Mouse (Mus musculus) monocyte, adult 5-6 weeks (primary cell): ENCODE measurements around the gene Sertm1. TPM values are rescaled to one million over a fixed set of nuclear protein-coding genes. Genes with fewer than 3 reads are reported as not detected.

ENCODE experiments used
- ATAC-seq: fragments of 153-309, 156-312 bp; replicated peaks from 2 replicates; pipeline ENCODE4 v1.8.0; 2017; ENCODE audit warnings: mild to moderate bottlenecking; ENCODE audit not compliant: low TSS enrichment, insufficient number of reproducible peaks, severe bottlenecking, poor library complexity, low FRiP score
- total RNA-seq: library from RNA; stranded (forward); fragments of 200-1000, 200-491, 200-594 nt; gene quantifications from 3 replicates; pipeline ENCODE4 v1.2.3, GENCODE M21; 2017

Sertm1 gene
- not detected in 3 replicates for total RNA-seq

- ATAC-seq: no peak
Observed at GRCm38 (mm10) chr3:54915643-54916071, at the start of gene Sertm1. TSS of gene Sertm1 (minus strand) at chr3:54915887.

- no peak for ATAC-seq
Observed at GRCm38 (mm10) chr3:54964948-54965506, 49.3 kb upstream of the Sertm1 start.

DNA sequence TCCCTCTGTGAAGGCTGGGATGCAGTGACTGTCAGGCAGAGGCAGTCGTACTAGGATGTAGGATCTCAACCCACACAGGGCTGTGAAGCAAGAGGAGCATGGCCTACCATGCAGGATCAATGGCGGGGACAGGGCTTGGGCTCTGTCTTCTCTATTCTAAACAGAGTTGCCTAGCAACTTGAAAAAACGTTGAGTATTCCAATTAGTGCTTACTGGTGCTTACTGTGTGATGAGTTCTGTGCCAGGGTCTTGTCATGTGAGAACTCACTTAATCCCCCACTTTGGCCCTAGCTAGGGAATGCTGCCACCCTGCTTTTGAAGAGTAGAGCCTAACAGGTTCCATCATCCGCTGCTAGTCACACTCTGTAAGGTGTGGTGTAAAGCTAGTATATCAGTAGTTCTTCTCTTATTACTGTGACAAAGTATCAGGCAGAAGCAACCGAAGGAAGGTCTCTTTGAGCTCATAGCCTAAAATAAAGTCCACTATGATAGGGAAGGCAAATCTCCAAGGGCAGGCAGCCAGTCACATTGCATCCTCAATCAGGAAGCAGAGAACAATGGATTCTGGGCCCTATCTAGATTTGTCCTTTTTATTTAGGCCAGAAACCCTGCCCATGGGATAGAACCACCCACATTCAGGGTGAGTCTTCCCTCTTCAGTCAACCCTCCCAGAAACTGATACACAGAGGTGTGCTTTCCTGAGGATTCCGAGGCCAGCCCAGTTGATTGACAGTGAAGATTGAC is 27.6 kb upstream of the Sertm1 start:
- no peak for ATAC-seq

DNA sequence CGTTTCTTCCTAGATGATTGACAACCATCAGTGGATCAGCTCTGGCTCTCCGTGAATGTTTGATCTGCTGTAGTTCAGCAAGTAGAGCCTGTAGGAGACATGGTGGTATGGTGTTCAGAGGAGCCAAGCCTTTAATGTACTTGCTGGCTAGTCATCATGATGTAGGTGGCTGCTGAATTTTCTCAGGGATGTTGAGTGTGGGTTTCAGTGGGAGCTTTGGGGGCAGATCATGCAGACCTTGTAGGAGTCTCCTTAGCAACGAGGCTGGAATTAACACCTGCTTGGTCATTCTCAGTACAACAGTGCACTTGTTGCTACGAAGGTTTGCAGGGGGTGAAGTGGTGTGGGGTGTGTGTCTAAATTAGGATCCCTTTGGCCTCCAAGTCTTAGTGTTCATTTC is 18.8 kb upstream of the Sertm1 start:
- no peak for ATAC-seq

DNA sequence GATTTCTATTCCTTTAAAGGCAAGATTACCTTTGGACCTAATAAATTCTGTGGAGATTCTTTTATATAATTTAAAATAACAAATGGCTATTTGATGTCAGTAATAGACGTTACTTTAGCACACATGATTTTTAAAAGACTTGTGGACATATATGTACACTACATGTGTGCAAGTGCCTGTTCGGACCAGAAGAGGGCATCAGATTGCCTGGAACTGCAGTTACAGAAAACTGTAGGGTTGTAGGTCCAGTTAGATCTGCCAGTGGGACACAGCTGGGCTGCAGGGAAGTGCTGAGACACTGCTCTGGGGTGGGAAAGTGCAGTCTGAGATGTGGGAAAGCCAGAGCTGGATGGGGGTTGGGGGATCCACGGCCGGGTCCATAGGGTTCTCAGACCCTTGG is 16.9 kb upstream of the Sertm1 start:
- no peak for ATAC-seq

GRCm38 (mm10) chr3:54920425-54920824 is 4.7 kb upstream of the Sertm1 start:
- no peak for ATAC-seq

DNA sequence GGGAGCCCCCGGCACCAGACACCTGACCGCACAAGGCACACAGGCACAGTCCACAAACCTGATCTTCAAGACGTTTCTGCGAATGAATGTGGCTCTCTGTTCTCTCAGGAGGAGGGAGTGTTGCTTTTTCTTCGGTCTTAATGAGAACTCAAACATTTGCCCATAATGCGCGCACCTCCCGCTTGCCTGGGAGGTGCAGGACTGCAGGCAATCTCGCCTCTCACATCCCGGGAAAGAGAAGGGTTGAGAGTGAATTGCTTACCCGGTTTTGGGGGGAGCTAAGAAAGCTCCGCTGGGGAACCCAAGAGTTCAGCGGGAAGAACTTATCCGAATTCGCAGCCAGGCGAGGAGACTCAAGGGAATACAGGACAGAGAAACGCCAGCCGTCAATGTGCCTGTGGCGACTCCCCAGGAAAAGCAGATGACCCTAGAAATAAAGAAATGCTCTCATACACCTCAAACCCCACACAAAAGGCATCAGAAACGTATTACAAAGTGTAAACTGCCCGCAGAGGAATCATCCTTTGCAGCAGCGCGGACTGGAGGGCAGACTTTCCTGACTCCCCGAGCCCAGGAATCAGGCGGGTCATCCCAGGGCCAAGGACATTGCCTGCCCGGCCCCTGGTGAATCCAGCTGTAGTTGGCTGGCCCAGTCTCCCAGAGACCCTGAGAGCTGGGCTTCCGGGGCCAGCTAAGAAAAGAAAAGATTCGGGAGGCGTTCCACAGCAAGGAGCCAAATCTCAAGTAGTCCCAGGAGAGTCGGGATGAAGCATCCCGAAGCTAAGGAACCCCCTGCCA is 643 bp downstream of the Sertm1 start:
- no peak for ATAC-seq

DNA sequence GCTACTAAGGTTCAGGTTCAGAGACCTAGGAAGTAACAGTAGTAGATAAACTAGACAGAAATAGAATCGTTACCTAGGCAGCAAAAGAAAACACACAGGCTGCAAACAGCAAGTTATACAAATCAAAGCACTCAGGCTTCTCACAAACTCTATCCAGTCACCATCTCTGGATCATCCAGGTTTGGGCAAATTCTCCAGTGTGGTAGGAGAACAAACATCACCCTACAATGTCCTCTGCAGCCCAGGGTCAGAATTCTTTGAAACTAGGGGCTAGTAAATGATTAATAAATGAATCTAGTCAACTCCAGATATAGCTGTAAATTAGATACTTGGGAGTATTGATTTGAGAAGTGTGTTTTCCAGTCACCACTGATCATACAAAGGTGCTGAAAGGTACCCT is 6.8 kb downstream of the Sertm1 start:
- no peak for ATAC-seq

GRCm38 (mm10) chr3:54897974-54898373 is 17.7 kb downstream of the Sertm1 start:
- no peak for ATAC-seq

GRCm38 (mm10) chr3:54894891-54895290 is 20.8 kb downstream of the Sertm1 start:
- ATAC-seq: no peak

DNA sequence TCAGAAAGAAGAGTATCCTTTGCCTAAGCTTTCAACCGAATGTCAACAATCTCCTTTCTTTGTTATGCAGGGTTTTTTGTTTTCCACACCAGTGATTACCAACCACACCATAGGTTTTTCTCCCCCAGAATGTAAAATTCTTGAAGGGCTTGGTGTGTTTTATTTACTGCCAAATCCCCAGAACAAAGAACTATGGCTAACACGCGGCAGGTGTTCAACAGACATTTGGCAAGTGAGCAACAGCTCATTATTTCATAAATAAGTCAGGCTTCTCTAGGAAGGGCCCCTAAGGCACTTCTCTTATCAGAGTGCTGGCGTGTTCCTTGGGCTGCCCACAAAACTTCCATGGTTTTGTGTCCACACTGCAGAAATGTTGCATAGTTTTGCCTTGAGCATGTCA is 23.5 kb downstream of the Sertm1 start:
- no peak for ATAC-seq

DNA sequence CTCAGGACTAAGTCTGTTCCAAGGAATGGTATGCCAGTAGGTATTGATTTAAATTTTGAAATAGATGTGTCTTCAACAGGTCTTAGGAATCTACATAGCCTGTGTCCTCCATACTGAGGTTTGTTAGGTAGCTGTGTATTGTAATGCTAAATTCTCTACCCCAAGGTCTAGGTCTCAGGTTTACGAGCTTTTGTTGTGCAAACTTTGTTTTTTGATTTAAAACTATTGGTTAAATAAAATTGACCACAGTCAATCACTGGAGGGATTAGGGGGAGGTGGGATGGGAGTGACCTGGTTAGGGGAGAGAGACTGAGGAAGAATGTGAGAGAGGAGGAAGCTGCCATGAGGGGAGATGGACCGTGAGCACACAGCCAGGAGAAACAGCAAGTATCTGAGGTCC is 29.2 kb downstream of the Sertm1 start:
- no peak for ATAC-seq

Other genes with a start within 250 kb of the Sertm1 start
- gene Supt20, start 223.1 kb downstream of the Sertm1 start, total RNA-seq: 47.4 to 88.0 TPM (median 61.8 TPM) in 3 replicates
- gene Gm21958, start 201.5 kb downstream of the Sertm1 start, total RNA-seq: not detected in 3 replicates
- 85.4 to 124 TPM (median 90.1 TPM) in 3 replicates for gene Exosc8, start 180.5 kb downstream of the Sertm1 start, total RNA-seq
- 45.9 to 54.5 TPM (median 53.9 TPM) in 3 replicates for gene Alg5, start 180.3 kb downstream of the Sertm1 start, total RNA-seq
- gene Smad9, start 160.3 kb downstream of the Sertm1 start, total RNA-seq: not detected in 3 replicates
- gene Rfxap, start 108.1 kb downstream of the Sertm1 start, total RNA-seq: 54.6 to 74.4 TPM (median 64.0 TPM) in 3 replicates
- not detected in 3 replicates for gene Ccna1, start 139.6 kb upstream of the Sertm1 start, total RNA-seq
- 11.2 to 19.3 TPM (median 12.6 TPM) in 3 replicates for gene Spg20, start 196.2 kb upstream of the Sertm1 start, total RNA-seq
- gene Ccdc169, start 221.5 kb upstream of the Sertm1 start, total RNA-seq: 0.53 to 0.58 TPM in 2 of 3 replicates, not detected in the other